Mouse (Mus musculus) thymus, postnatal 0 days (tissue): ENCODE data around the gene Tiam1. TPM values are rescaled to one million over a fixed set of nuclear protein-coding genes. Genes with fewer than 3 reads are reported as not detected.

Experiments used
- DNase-seq: peaks from one replicate; pipeline ENCODE4 v3.0.0-alpha.2; 2015; ENCODE audit warnings: low spot score
- polyA plus RNA-seq: library from polyadenylated mRNA; unstranded; fragments of >200 nt; fragmentation: Nextera tagmentation; extraction: Ambion mirVana; gene quantifications from 2 replicates; pipeline ENCODE4 v1.2.1, GENCODE M21; 2015

Gene Tiam1
- polyA plus RNA-seq, 1 experiment from 2014 or later, result 32.7 TPM

- DNase-seq, result peak; percentile 10
Measured at GRCm38 (mm10) chr16:90052905-90053519, 90.6 kb downstream of the Tiam1 start.

DNA sequence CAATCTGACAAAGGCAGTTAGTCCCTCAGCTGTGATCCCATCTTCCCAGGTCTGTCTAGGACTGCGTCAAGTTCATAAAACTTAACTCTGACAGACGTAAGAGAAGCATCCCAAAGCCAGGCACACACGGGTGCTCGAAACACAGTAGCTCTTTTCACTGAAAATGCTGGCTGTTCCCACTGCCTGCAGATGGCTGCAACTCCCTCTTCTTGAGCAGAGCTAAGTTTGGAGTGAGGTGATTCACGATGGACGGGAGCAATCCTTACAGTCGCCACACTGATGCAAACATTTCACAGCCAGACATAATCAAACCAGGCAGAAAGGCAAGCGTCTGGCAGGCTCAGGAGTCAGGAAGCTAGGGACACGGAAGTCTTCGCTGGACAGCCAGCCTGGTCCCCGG lies 91.2 kb downstream of the Tiam1 start:
- DNase-seq, result no peak

GRCm38 (mm10) chr16:90051051-90051450 lies 92.5 kb downstream of the Tiam1 start:
- no peak for DNase-seq

DNA sequence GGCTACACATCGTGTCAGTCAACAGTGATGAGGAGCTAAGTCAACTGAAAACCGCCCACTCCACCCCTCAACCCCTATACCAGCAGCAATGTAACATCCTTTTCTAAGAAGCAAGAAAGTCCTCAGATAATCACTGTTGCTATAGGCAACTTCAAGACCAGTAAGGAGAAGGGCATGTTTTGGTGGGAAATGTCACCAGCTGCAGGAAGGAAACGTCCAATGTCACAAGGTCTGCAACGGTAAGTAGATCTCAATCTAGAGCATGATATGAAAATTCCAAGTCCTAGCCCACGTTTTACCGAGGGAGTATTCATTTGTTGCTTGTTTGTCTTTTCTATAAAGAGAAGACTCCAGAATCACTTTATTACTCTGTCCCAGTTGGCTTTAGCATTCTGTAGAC lies 95.7 kb downstream of the Tiam1 start:
- no peak for DNase-seq

DNA sequence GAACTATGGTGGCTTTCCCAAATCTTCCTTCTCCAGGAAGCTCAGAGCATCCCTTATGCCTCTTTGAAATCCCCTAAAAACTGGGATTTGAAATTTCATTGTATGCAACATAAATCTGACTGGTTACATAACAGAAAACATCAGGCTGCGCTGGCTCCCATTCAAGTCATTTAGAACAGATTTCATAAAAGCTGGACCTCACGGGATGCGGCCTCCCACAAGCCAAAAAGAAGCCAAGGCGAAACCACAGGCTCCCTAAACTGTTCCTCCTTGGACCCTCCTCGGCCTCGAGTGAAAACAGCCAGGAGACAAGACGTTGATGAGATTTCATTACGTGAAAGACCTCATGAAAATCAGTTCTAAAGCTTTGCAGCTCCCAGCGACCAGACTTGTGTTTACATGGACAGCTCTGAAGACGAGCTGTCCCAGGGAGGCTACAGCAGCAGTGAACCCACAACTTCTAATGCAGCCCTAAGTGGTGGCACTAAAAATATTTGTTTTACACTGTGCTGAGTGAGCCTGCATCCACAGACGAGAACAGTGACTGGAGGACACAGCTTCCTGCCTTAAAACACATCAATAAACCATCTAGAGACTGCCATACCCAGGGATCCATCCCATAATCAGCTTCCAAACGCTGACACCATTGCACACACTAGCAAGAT lies 96.9 kb downstream of the Tiam1 start:
- DNase-seq, result no peak

GRCm38 (mm10) chr16:90045611-90046010 lies 98.0 kb downstream of the Tiam1 start:
- DNase-seq, result no peak

DNA sequence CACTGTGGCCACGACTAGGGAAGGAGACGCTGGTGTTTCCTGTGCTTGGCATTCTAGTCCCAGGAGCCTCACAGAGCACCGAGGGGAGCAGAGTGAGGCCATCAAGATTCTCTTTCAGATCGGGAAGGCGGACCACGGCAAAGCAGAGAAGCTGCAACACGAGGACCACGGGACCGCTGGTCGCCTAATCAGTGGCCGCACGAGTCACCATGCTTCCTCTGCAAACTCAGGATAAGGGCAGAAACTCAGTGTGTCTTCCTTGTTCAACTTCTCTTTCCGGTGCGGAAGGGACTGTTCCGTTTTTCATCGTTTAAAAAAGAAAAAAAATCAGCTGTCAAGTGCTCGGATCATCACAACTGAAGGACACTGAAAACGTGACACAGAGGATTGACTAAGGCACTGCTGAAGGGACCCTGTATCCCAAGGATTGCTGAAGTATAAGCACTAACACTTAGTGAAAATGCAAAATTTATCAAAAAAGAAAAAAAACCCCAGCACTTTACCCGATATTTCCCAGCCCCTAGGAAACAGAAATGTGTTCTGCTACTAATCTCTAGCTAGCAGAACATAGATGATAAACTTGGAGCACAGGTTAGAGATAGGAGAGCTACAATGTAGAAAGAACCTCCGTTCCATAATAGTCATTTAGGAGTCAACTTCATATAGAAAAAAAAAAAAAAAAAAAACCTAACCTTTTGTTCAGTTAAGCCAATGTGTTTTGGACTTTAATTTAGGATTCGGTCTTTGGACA lies 99.4 kb downstream of the Tiam1 start:
- DNase-seq, result no peak

- no peak for DNase-seq
Measured at GRCm38 (mm10) chr16:90042874-90043273, 100.7 kb downstream of the Tiam1 start.

DNA sequence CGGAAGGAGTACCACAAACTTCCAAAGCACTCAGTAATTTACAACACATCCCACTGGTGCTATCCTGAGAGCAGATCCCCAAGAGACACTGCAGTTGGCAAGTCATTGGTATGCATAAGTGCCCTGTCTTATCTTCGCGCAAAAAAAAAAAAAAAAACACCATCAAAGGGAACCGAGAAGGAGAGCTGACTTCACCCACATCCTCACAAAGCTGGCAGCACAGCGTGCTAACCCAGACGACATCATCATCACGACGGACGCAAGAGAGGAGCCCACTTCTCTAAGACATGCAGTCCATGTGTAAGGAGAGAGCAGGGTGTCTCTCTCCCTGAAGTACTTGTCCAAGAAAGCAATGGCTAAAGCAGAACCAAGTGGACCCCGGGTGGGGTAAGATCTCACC lies 101.2 kb downstream of the Tiam1 start:
- peak; percentile 72 for DNase-seq

- DNase-seq, result peak; percentile 48
Measured at GRCm38 (mm10) chr16:90040771-90041364, 102.7 kb downstream of the Tiam1 start.

DNA sequence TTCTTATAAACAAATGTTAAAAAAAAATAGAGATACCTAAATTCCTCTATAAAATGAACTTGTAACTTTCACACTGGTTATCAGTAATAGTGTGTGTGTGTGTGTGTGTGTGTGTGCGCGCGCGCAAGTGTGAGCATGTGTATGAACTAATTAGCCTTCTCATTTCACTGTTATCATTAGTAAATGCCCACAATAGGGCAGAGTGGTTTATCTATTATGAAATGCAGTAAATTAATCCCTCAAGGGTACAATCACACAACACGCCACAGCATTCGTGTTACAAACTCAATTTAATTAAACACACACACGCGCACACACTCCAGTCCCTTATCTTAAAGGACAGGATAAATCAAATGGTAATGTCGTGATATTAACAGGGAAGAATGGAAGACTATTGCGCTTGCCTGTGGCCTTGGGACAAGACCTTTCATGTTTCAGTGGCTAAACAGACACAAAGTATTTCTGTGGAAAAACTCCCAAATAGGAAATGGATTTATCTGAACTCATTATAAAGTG lies 107.9 kb downstream of the Tiam1 start:
- no peak for DNase-seq

- no peak for DNase-seq
Measured at GRCm38 (mm10) chr16:90030355-90030754, 113.2 kb downstream of the Tiam1 start.

GRCm38 (mm10) chr16:90027886-90028285 lies 115.7 kb downstream of the Tiam1 start:
- no peak for DNase-seq

GRCm38 (mm10) chr16:90025526-90026172 lies 117.9 kb downstream of the Tiam1 start:
- no peak for DNase-seq

DNA sequence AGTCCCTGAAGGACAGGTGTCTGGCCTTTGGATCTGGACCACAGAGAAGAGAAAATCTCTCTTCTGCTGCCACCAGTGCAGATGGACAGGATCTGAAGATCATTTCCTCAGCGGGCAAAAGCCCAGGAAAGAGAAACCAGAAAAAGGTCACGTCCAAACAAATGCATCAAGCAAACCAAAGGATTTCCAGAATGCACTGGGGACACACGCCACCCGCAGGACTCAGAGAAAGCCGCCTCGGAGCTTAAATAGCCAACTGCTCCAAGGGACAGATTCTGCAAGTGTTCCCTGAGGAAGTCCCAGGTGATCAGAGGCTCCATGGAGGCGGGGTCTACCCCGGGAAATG lies 119.9 kb downstream of the Tiam1 start:
- no peak for DNase-seq

GRCm38 (mm10) chr16:90022932-90023664 lies 120.5 kb downstream of the Tiam1 start:
- DNase-seq, result no peak

GRCm38 (mm10) chr16:90016046-90016445 lies 127.5 kb downstream of the Tiam1 start:
- no peak for DNase-seq

DNA sequence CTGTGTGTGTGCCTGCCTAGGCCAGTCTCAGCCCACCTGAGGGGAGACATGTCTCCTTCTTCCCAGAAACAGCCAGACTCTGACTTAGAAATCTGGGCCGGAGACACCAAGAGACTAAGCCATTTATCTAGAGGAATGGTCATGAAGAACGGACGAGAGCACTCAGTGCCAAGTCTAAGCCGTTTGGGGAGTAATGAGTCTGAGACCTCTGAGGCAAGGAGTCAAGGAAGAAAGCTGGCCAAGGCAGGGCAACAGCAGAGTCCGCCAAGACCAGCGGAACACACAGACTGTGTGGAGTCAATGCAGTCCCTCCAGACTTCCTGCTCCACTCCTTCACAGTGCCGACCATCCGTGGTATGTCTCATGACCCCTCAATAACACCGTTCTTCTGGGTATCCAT lies 129.0 kb downstream of the Tiam1 start:
- no peak for DNase-seq

DNA sequence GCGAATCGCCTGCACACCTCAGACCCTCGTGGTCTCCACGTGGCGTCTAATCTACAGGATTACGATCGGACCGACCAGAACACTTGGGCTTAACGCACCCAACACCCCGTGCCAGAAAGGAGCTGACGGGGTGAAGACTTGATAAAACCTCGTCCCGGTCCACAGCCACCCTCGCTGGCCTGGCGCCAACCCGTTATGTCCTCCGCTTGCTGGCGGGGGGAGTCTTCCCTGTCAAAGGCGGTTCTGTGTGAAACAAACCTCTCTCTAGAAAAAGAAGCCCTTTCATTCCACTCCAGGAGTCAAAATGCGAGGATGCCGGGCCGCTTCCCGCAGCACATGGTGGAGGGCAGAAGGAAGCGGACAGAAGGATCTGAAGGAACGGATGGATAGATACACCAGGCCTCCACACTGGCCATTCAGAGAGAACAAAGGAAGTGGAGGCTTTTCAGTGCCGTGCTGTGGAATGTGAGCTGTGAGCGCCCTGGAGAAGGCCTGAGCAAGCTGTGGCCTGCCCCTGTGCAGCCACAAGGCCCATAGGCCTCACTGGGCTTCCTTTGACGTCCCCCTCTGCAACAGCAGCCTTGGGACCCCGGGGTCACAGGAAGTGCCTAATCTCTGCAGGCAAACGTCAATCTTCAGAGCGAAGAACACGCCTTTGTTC lies 131.9 kb downstream of the Tiam1 start:
- no peak for DNase-seq

DNA sequence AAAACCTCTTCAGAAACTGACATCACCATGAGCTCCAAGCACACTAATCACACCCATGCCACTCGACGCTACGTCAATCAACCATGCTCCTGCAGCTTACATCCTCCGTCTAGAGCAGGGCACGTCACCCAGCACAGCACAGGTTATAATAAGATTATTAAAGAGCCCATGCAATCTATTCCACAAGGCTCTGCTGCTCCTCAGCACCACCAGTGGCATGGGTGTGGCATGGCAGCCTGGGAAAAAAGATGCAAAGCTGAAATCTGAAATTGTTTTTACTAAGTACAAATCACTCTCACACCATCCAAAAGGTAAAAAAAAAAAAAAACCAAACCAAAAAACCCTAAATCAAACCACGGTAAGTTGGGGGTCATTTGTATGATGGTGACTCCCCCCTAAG lies 135.1 kb downstream of the Tiam1 start:
- no peak for DNase-seq
